Mouse (Mus musculus): ENCODE results near the gene Hist2h2bb.

GRCm38 (mm10) chr3:96231758-96232120 lies 37.8 kb upstream of the Hist2h2bb start:
- TF ChIP-seq GATA1 (IDR thresholded peaks at IDR 0.05; ENCODE audit: borderline replicate concordance, low read length), result no peak
- TF ChIP-seq FLI1 (IDR thresholded peaks at IDR 0.05; ENCODE audit: low read length), result no peak

All from megakaryocyte, embryonic 14.5 days (primary cell).